Mouse (Mus musculus) embryonic facial prominence, embryonic 12.5 days (tissue): Measurements from ENCODE around the gene Sin3a. TPM values are rescaled to one million over a fixed set of nuclear protein-coding genes. Genes with fewer than 3 reads are reported as not detected.

Experiments used
- ATAC-seq: fragments of 200-750 bp; cut with Nextera tagmentation; 2 replicates; pipeline ENCODE4 v1.8.0; 2017; ENCODE audit not compliant: insufficient number of reproducible peaks, insufficient read depth, low FRiP score, low TSS enrichment
- H3K27ac ChIP-seq: fragments of 300-500 bp; sonication (generic); 2 replicates; pipeline ENCODE4 v1.5.1; 2016; ENCODE audit warnings: mild to moderate bottlenecking
- H3K27me3 ChIP-seq: fragments of 300-500 bp; sonication (generic); 2 replicates; pipeline ENCODE4 v1.6.1; 2016; ENCODE audit warnings: mild to moderate bottlenecking, moderate library complexity
- H3K36me3 ChIP-seq: fragments of 300-500 bp; sonication (generic); 2 replicates; pipeline ENCODE4 v1.6.1; 2016; ENCODE audit warnings: mild to moderate bottlenecking
- H3K4me1 ChIP-seq: fragments of 300-500 bp; sonication (generic); 2 replicates; pipeline ENCODE4 v1.6.1; 2016
- H3K4me2 ChIP-seq: fragments of 300-500 bp; sonication (generic); replicated peaks from 2 replicates; pipeline ENCODE4 v1.6.1; 2016; ENCODE audit warnings: mild to moderate bottlenecking, moderate library complexity
- H3K4me3 ChIP-seq: fragments of 300-500 bp; sonication (generic); 2 replicates; pipeline ENCODE4 v1.5.1; 2016; ENCODE audit warnings: mild to moderate bottlenecking
- H3K9ac ChIP-seq: fragments of 300-500 bp; sonication (generic); 2 replicates; pipeline ENCODE4 v1.6.1; 2016; ENCODE audit warnings: mild to moderate bottlenecking, moderate library complexity
- H3K9me3 ChIP-seq: fragments of 300-500 bp; sonication (generic); 2 replicates; pipeline ENCODE4 v1.6.1; 2016; ENCODE audit warnings: mild to moderate bottlenecking, moderate library complexity
- WGBS: fragments of 180-500 bp; shearing (Covaris S2); methylation state at CpG from one replicate; pipeline ENCODE4 v1.1.7; 2016; 5-methylcytosine and 5-hydroxymethylcytosine counted together
- polyA plus RNA-seq: library from polyadenylated mRNA; unstranded; fragments of >200 nt; fragmentation: Nextera tagmentation; extraction: Ambion mirVana; gene quantifications from 2 replicates; pipeline ENCODE4 v1.2.1, GENCODE M21; 2016

The Sin3a gene
- polyA plus RNA-seq, 1 experiment from 2014 or later: 41.7 TPM

DNA sequence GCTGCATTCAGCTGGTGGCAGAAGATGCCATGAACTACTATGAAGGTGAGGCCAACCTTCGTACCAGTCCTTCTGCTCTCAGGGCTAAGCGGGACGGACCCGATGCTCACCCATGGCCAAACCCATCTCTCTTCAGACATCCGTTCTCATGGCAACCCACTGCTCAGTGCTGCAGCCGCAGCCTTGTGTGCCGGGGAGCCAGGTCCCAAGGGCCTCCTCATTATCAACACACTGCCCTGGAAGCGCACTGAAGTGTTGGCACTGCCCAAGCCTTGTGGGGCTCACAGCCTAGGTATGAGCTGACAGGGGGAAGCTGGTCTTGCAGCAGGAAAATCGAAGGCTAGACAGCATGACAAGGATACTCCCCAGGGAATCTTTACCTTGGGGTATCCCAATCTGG, 67.3 kb downstream of the Sin3a start:
- WGBS: 94% methylated on average over 9 of the region's 9 CpGs
- no peaks in the 10 kb centered on the region for H3K9me3 ChIP-seq
- peaks cover 89% of the 10 kb centered on the region for H3K36me3 ChIP-seq
- H3K27ac ChIP-seq: no peak overlapping the region
- H3K4me3 ChIP-seq: no peak overlapping the region
- no peaks in the 10 kb centered on the region for H3K27me3 ChIP-seq
- ATAC-seq: no peak
- no peaks in the 10 kb centered on the region for H3K4me1 ChIP-seq
- no peak overlapping the region for H3K4me2 ChIP-seq
- no peak overlapping the region for H3K9ac ChIP-seq

DNA sequence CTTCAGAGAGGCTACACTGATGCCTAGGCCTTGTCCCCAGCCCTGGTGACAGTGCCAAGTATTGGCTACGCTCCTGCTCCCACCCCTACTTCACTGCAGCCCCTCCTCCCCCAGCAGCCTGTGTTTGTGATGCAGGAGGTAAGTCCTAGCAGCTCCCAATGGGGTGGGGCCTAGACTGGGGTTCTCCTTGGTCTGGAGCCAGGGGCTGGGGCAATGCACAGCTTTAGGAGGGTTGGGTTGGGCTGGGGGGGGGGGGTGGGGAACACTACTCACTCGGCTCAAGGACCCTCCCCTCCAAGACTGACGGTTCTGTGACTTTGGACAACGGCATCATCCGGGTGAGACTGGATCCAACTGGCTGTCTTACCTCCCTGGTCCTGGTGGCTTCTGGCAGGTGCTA, 67.7 kb downstream of the Sin3a start:
- H3K27me3 ChIP-seq: no peaks in the 10 kb centered on the region
- no peak overlapping the region for H3K27ac ChIP-seq
- H3K36me3 ChIP-seq: peaks cover 92% of the 10 kb centered on the region
- no peak overlapping the region for H3K4me2 ChIP-seq
- no peak overlapping the region for H3K4me3 ChIP-seq
- no peaks in the 10 kb centered on the region for H3K4me1 ChIP-seq
- H3K9me3 ChIP-seq: no peaks in the 10 kb centered on the region
- 86% methylated on average over 5 of the region's 5 CpGs for WGBS
- no peak for ATAC-seq
- H3K9ac ChIP-seq: no peak overlapping the region

DNA sequence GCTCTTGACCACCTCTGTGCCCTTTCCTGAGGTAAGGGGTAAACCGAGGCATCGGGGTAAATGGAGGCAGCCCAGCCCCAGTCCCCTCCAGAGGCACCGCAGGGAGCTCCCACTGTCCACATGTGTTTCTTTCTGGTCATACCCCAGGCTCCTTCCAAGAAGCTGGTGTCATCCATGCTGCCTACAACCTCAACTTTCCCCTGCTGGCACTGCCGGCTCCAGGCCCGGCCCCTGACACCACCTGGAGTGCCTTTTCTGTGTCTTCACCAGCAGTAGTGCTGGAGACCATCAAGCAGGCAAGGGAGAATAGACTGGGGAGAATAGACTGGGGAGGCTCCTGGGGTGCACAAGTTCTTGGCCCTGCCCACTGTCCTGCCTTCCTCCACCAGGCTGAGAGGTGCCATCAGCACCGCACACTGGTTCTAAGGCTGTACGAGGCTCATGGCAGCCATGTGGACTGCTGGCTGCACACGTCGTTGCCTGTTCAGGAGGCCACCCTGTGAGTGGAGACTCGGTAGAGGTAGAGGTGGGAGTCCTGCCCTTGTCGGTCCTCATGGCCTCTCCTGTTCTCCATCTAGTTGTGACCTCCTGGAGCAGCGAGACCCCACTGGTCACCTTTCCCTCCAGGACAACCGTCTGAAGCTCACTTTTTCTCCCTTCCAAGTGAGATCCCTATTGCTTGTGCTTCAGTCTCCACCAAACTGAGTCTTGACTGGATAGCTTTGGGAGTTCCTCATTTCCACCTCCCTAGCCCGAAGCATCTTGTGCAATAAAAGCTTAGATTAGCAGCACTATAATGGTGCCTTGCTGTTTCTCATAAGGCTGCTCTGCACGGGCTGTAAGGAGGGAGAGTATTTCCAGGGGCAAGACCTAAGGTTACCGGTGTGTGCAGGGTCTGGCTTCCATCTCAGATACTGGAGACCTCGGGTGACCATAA, 69.8 kb downstream of the Sin3a start:
- WGBS: 90% methylated on average over 17 of the region's 17 CpGs
- H3K36me3 ChIP-seq: peaks cover 77% of the 10 kb centered on the region
- no peaks in the 10 kb centered on the region for H3K9me3 ChIP-seq
- ATAC-seq: no peak
- H3K27me3 ChIP-seq: no peaks in the 10 kb centered on the region
- H3K4me1 ChIP-seq: 0 out of 2 replicates have a peak, but pooled peaks cover 2% of the 10 kb centered on the region
- no peak overlapping the region for H3K27ac ChIP-seq
- H3K4me3 ChIP-seq: no peak overlapping the region
- H3K4me2 ChIP-seq: no peak overlapping the region
- no peak overlapping the region for H3K9ac ChIP-seq

DNA sequence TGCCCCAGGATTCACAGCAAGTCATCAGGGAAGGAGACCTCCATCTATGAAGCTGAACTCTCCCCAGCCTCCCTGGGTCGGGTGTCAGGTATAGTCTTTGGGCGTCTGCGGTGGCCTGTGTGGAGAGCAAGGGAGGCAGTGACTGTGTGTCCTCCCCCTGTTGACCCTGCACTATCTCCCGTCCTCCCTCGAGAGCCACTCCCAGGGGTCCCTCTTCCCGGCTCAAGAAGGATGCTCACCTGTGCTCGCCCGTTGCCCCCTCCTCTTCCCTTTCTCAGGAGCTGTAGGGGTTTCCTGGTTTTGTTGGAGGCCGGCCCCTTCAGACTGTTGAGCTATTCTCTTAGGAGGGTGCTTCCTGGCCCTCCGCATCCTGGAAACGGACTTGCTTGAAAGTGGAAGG, 71.4 kb downstream of the Sin3a start:
- Histone ChIP-seq H3K27ac (no peak overlapping the region), H3K4me3 (no peak overlapping the region), H3K4me2 (no peak overlapping the region), H3K27me3 (no peaks in the 10 kb centered on the region), H3K4me1 (peaks cover 10% of the 10 kb centered on the region; the same call in 1 of the 2 replicates), H3K9me3 (no peaks in the 10 kb centered on the region), H3K36me3 (peaks cover 62% of the 10 kb centered on the region), H3K9ac (no peak overlapping the region)
- WGBS: 83% methylated on average over 11 of the region's 11 CpGs
- ATAC-seq: no peak

DNA sequence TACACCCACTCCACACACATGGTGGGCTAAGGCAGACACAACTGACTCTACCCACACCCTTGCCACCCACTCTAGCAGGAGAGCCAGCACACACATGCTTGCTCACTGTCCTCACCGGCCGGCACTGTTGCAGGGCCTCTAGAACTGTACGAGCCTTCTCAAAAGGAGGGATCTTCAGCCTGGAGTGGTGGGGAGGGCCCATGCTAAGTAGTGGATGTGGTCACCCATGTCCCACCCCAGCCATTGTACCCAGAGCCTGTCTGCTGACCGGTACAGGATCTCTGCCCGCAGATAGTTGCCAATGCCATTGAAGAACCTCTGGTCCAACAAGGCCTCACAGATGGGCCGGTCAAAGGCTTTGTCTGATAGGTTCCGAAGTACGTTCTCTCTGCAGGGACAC, 73.0 kb downstream of the Sin3a start:
- WGBS: 92% methylated on average over 8 of the region's 8 CpGs
- H3K4me2 ChIP-seq: no peak overlapping the region

DNA sequence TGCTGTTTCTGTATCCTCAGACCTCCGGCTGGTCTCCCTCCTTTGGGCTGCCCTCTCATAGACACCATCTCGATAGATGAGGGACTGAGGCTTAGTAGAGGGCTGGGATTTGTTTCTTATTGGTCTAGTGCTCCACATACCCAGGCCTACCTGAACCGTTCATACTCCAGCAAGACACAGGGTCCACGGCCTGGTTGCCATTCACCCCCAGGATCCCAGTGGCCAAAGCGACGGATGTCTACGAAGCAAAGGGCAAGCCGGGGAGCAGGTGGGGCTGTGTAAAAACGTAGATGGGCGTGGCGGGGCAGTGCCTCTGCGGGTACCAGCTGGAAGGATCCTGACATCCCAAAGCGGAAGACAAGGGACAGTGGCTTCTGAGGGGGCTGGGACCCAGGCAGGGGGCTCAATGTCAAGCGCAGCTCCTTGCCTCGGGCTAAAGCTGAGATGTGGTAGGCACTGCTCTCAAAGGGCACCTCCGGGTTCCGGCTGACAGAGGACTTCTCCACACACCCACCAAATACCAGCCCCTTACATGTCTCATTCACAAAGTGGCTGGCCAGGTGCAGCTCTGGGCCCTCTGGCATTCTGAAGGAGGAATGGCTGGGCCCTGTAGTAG, 74.7 kb downstream of the Sin3a start:
- ATAC-seq: no peak
- Histone ChIP-seq H3K4me3 (no peak overlapping the region), H3K36me3 (peaks cover 29% of the 10 kb centered on the region), H3K27me3 (no peaks in the 10 kb centered on the region), H3K9me3 (no peaks in the 10 kb centered on the region), H3K4me2 (peak overlapping the region; percentile 57; the same call in 1 of the 2 replicates), H3K9ac (0 out of 2 replicates have a peak overlapping the region, but pooled peaks have one; percentile 60), H3K4me1 (peaks cover 14% of the 10 kb centered on the region), H3K27ac (no peak overlapping the region)
- 81% methylated on average over 17 of the region's 17 CpGs for WGBS

More for the DNA sequence above, 73.0 kb downstream of the Sin3a start:
- Histone ChIP-seq H3K4me1 (peaks cover 14% of the 10 kb centered on the region), H3K9ac (no peak overlapping the region), H3K4me3 (no peak overlapping the region), H3K36me3 (peaks cover 45% of the 10 kb centered on the region), H3K27me3 (no peaks in the 10 kb centered on the region), H3K9me3 (no peaks in the 10 kb centered on the region), H3K27ac (no peak overlapping the region)
- ATAC-seq: no peak

DNA sequence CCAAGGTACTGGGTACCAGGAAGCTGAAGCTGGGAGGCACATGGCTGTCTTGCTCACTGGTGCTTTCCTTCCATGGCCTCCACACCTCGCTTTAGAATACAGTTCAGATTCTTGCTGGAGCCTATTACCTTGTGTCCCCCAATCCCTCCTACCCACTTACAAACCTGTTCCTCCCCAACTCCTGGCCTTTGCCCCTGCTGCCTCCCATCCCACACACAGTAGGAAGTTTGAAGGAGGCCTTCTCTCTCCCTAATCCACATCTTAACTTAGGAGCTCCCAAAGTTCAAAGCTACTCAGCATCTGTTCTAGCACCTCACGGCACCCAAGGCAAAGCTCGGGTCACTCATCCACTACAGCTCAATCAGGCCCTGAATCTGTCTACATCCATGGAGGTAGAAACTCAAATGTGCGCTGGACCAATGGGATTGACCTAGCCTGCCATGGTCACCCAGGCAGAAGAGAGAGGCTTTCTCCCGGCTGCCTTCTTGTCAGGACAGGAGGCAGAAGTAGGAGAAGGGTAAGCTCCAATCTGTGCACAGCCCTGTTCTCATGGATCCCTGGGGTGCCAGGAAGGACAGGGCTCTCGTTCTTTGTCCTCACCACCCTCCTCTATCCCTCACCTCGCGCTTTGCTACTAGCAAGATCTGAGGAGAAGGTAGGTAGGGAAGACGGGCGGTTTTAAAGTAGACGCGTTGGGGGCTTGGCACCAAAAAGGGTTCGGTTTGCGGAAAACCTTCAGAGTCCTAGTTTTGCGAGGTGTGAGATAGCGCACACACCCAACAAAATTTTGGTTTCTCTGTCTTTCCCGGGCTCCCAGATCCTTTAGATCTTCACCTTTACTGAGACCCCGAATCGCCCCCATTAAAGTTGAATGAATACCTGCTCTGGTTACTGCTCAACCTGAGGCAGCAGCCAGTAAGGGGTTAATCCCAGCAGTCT, 75.6 kb downstream of the Sin3a start:
- H3K9ac ChIP-seq: peak overlapping the region; percentile 60
- 9% methylated on average over 19 of the region's 19 CpGs for WGBS
- no peaks in the 10 kb centered on the region for H3K9me3 ChIP-seq
- H3K36me3 ChIP-seq: peaks cover 20% of the 10 kb centered on the region; the same call in 1 of the 2 replicates
- ATAC-seq: no peak
- H3K4me3 ChIP-seq: peak overlapping the region; percentile 51
- peak overlapping the region; percentile 72 for H3K27ac ChIP-seq
- H3K27me3 ChIP-seq: no peaks in the 10 kb centered on the region
- peak overlapping the region; percentile 57 for H3K4me2 ChIP-seq
- H3K4me1 ChIP-seq: peaks cover 14% of the 10 kb centered on the region

DNA sequence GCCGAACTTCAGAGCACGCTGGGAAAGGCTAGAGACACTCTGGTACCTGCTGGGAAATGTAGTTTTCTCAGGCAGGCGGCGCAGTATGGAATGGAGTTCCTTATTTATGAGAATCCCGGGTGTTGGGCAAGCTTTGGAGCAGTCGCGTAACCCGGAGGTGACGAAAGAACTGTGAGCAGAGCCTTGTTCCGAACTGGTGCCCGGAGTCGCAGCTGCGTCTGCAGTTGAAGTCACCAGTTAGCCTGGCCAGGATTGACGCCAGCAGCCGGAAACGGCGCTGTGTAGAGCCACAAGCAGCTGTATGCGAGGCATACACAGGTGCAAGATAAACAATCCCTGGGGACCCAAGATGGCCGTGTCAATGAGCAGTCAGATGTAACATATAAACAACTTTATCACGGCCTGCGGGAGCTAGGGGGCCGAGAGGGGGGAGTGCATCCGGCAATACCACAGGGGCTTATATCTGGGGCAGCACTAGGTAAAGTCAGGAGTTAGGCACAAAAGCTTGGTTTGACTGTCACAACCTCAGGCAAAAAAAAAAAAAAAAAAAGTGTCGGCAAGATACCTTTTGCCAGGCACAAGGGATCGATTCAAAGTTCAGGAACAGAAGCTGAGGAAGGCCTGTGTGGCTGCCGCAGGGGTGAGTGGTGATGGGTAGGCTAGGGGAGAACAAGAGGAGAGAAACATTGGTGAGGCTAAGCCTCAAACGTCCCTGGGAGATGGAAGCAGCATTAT, 76.5 kb downstream of the Sin3a start, which contains the start of gene Neil1:
Gene Neil1 (minus strand): TSS at position 162 of the 735 bp plus-strand sequence.
- Histone ChIP-seq H3K27me3 (no peaks in the 10 kb centered on the region), H3K27ac (peak within 1 kb of the TSS; percentile 72), H3K36me3 (peaks cover 13% of the 10 kb centered on the region; the same call in 1 of the 2 replicates), H3K9ac (peak within 1 kb of the TSS; percentile 60), H3K9me3 (no peaks in the 10 kb centered on the region), H3K4me1 (peaks cover 14% of the 10 kb centered on the region), H3K4me3 (peak within 1 kb of the TSS; percentile 51), H3K4me2 (peak within 1 kb of the TSS; percentile 57)
- WGBS: 1% methylated on average over 27 of the region's 27 CpGs
- peak; percentile 86 for ATAC-seq

DNA sequence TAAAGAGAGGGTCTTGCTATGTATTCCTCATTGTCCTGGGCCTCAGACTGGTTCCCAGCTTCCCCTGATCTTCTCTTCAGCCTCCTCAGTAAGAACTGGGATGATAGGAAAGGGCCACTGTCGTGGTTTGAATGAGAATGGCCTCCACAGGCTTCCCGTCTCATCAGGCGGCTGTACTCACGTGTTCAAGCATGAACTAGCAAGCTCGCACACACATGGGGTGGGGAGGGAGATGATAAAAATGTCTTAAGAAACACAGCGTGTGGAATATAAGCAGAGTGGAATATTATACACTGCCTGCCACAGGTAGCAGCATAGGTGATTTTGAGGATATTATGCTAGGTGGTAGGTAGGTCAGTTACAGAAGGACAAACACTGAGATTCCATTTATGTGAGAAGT, 77.2 kb downstream of the Sin3a start:
- peaks cover 14% of the 10 kb centered on the region for H3K4me1 ChIP-seq
- no peaks in the 10 kb centered on the region for H3K27me3 ChIP-seq
- WGBS: 73% methylated on average over 6 of the region's 6 CpGs
- 0 out of 2 replicates have a peak, but pooled peaks cover 8% of the 10 kb centered on the region for H3K36me3 ChIP-seq
- peak overlapping the region; percentile 57 for H3K4me2 ChIP-seq
- H3K27ac ChIP-seq: peak overlapping the region; percentile 72; the same call in 1 of the 2 replicates
- ATAC-seq: no peak
- peak overlapping the region; percentile 60; the same call in 1 of the 2 replicates for H3K9ac ChIP-seq
- H3K4me3 ChIP-seq: peak overlapping the region; percentile 51
- H3K9me3 ChIP-seq: no peaks in the 10 kb centered on the region

DNA sequence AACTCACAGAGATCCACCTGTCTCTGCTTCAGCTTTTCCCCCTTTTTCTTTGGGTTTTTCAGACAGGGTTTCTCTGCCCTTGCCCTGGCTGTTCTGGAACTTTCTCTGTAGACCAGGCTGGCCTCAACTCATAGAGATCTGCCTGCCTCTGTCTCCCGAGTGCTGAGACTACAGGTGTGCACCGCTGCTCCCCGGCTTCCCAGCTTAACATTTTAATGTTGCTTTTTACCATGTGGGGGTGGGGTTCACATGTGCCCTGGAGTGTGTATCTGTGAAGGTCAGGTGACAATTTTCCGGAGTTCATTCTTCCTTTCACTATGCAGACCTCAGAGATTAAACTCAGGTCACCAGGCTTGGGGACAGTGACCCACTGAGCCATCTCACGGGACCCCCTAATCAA, 78.4 kb downstream of the Sin3a start:
- WGBS: 82% methylated on average over 5 of the region's 5 CpGs
- Histone ChIP-seq H3K27me3 (no peaks in the 10 kb centered on the region), H3K27ac (no peak overlapping the region), H3K4me3 (no peak overlapping the region), H3K4me1 (peaks cover 14% of the 10 kb centered on the region), H3K4me2 (no peak overlapping the region), H3K36me3 (peaks cover 8% of the 10 kb centered on the region; the same call in 1 of the 2 replicates), H3K9ac (no peak overlapping the region), H3K9me3 (no peaks in the 10 kb centered on the region)
- ATAC-seq: no peak
